Mouse (Mus musculus) T-cell, adult 2 months (primary cell): ENCODE results near the gene Arl8a.

Experiments
- DNase-seq: peaks from one replicate; pipeline ENCODE4 v3.0.0; 2022; ENCODE audit warnings: low spot score

Arl8a gene

GRCm38 (mm10) chr1:135204196-135205126, 57.8 kb downstream of the Arl8a start:
- no peak for DNase-seq

GRCm38 (mm10) chr1:135205257-135205656, 58.6 kb downstream of the Arl8a start:
- DNase-seq, result no peak
